Mouse (Mus musculus) midbrain, embryonic 15.5 days (tissue): Measurements from ENCODE around the gene Tes. TPM values are rescaled to one million over a fixed set of nuclear protein-coding genes. Genes with fewer than 3 reads are reported as not detected.

ENCODE experiments used
- ATAC-seq: fragments of 200-750 bp; cut with Nextera tagmentation; replicated peaks from 2 replicates; pipeline ENCODE4 v1.8.0; 2017; ENCODE audit warnings: moderate TSS enrichment
- H3K27ac ChIP-seq: fragments of 300-500 bp; sonication (generic); 2 replicates; pipeline ENCODE4 v1.5.1; 2015; ENCODE audit warnings: mild to moderate bottlenecking, inconsistent platforms
- H3K27me3 ChIP-seq: fragments of 300-500 bp; sonication (generic); replicated peaks from 2 replicates; pipeline ENCODE4 v1.6.1; 2015; ENCODE audit warnings: inconsistent platforms
- H3K36me3 ChIP-seq: fragments of 300-500 bp; sonication (generic); replicated peaks from 2 replicates; pipeline ENCODE4 v1.6.1; 2015; ENCODE audit warnings: inconsistent platforms
- H3K4me1 ChIP-seq: fragments of 300-500 bp; sonication (generic); 2 replicates; pipeline ENCODE4 v1.6.1; 2015; ENCODE audit warnings: inconsistent platforms
- H3K4me2 ChIP-seq: fragments of 300-500 bp; sonication (generic); 2 replicates; pipeline ENCODE4 v1.6.1; 2015; ENCODE audit warnings: inconsistent platforms, mild to moderate bottlenecking, moderate library complexity
- H3K4me3 ChIP-seq: fragments of 300-500 bp; sonication (generic); 2 replicates; pipeline ENCODE4 v1.5.1; 2015; ENCODE audit warnings: mild to moderate bottlenecking, inconsistent platforms
- H3K9ac ChIP-seq: fragments of 300-500 bp; sonication (generic); 2 replicates; pipeline ENCODE4 v1.6.1; 2015; ENCODE audit warnings: mild to moderate bottlenecking, inconsistent platforms
- H3K9me3 ChIP-seq: fragments of 300-500 bp; sonication (generic); 2 replicates; pipeline ENCODE4 v1.6.1; 2016; ENCODE audit warnings: inconsistent platforms
- WGBS: fragments of 180-500 bp; shearing (Covaris S2); methylation state at CpG from one replicate; pipeline ENCODE4 v1.1.7; 2015; ENCODE audit warnings: mixed read lengths; 5-methylcytosine and 5-hydroxymethylcytosine counted together
- polyA plus RNA-seq: library from polyadenylated mRNA; unstranded; fragments of >200 nt; fragmentation: Nextera tagmentation; extraction: Ambion mirVana; gene quantifications from 2 replicates; pipeline ENCODE4 v1.2.1, GENCODE M21; 2015

Gene Tes
- 29.9 and 32.0 TPM in 2 replicates for polyA plus RNA-seq

DNA sequence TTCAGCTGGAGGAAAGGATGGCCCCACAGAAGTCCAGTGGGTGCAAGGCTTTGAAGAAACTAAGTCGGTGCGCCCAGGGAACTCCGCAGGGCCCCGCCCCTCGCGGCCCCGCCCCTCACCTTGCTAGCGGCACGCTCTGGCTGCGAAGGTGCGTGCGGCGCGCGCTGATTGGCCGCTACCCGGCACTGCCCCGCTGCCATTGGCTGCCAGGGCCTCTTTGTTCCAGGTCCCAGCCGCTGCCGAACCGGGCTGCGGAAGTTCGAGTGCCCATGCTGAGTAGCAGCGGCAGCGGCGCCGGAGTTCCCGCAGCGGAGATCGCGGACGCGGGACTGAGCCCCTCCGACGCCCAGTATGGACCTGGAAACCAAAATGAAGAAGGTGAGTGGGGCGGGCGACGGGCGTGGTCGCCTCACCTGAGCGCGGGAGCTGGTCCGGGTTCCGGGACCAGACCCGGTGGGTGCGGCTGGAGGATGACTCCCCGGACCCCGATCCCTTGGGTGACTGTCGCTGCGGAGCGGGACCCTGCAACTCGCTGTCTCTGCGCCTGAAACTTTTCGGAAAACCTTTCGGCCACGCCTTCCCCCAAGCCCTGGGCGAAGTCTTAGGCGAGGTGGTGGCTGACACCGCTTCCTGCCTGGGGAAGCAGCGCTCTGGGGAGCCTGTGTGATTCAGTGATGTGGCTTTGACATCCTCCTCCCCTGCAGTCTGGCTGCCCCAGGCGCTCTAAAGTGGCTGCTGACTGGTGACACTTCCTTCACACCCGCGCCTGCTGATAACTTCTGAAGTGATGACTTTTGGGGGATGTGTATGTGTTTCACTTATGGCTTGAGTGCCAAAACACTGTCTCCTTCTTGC is at the start of gene Tes:
Gene Tes (plus strand): TSS at position 214 of the 855 bp plus-strand sequence.
- peak; percentile 99 for ATAC-seq
- WGBS = under 1% methylated on average over 63 of the region's 63 CpGs
- Histone ChIP-seq H3K4me3 (peak within 1 kb of the TSS; percentile 74), H3K9ac (peak within 1 kb of the TSS; percentile 78), H3K27ac (peak within 1 kb of the TSS; percentile 23; the same call in 1 of the 2 replicates), H3K4me1 (peaks cover 9% of the 10 kb centered on the region), H3K36me3 (no peaks in the 10 kb centered on the region), H3K4me2 (peak within 1 kb of the TSS; percentile 87), H3K9me3 (no peaks in the 10 kb centered on the region), H3K27me3 (no peaks in the 10 kb centered on the region)

DNA sequence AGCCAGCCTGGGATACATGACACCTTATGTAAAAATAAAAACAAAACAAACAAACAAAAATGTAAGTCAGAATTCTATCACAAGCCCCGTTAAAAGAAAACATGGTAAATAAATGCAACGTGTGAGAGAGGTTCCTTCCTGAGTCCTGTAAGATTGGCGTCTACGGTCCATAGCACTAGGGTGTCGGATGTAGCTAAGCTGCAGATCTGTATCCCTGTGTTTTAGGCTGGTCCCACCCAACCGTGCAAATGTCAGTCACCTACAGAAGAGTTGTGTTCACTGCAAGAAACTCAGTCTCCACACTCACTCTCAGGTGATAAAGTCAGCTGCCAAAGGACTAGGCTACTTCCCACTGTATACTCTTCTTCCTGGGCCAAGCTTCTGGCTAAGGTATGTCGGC is 39.1 kb upstream of the Tes start:
- Histone ChIP-seq H3K4me3 (no peak overlapping the region), H3K4me1 (no peaks in the 10 kb centered on the region), H3K36me3 (no peaks in the 10 kb centered on the region), H3K27me3 (no peaks in the 10 kb centered on the region), H3K4me2 (no peak overlapping the region), H3K9ac (no peak overlapping the region), H3K9me3 (no peaks in the 10 kb centered on the region), H3K27ac (no peak overlapping the region)
- 58% methylated on average over 7 of the region's 7 CpGs for WGBS
- no peak for ATAC-seq

DNA sequence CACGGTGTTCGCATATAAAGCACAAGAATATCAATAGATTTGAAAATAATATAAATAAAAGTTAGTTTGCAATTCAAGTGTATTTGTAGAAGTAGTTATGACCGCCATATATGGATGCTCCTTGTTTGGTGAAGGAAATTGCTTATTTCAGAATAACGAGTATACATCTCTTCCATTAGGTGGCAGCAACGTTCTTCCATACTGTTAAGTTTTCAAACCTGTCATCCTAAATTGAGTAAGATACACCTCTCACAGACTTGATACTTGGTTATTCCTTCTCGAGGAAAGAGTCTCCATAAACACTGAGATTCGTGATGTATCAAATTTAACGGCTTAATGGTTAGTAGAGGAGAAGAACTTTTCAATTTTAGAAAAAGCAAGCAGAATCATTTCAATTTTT is 37.4 kb upstream of the Tes start:
- Histone ChIP-seq H3K4me3 (no peak overlapping the region), H3K36me3 (no peaks in the 10 kb centered on the region), H3K27me3 (no peaks in the 10 kb centered on the region), H3K27ac (no peak overlapping the region), H3K9ac (no peak overlapping the region), H3K9me3 (no peaks in the 10 kb centered on the region), H3K4me2 (no peak overlapping the region), H3K4me1 (no peaks in the 10 kb centered on the region)
- ATAC-seq = peak; percentile 58
- WGBS = 16% methylated on average over 8 of the region's 8 CpGs

DNA sequence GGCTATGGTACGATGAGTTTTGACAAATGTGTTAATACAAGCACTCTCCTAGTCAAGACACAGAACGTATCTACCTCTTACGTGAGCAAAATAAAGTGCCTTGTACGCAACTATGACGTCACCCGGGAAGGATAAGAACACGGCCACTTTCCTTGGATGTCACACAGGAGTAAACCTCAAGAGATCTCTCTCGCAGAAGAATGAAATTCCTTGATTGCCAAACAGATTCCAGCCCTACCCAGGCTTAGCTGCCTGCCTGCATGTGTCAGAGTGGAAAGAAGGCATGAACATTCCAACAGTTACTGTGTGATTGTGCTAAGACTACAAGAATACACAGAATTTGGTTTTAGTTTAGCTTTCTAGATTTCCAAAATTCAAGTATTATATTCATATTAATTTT is 36.1 kb upstream of the Tes start:
- WGBS = 86% methylated on average over 8 of the region's 8 CpGs
- H3K36me3 ChIP-seq = no peaks in the 10 kb centered on the region
- no peak overlapping the region for H3K9ac ChIP-seq
- no peaks in the 10 kb centered on the region for H3K27me3 ChIP-seq
- no peak overlapping the region for H3K4me3 ChIP-seq
- no peaks in the 10 kb centered on the region for H3K4me1 ChIP-seq
- no peak for ATAC-seq
- no peak overlapping the region for H3K4me2 ChIP-seq
- H3K9me3 ChIP-seq = no peaks in the 10 kb centered on the region
- H3K27ac ChIP-seq = no peak overlapping the region

DNA sequence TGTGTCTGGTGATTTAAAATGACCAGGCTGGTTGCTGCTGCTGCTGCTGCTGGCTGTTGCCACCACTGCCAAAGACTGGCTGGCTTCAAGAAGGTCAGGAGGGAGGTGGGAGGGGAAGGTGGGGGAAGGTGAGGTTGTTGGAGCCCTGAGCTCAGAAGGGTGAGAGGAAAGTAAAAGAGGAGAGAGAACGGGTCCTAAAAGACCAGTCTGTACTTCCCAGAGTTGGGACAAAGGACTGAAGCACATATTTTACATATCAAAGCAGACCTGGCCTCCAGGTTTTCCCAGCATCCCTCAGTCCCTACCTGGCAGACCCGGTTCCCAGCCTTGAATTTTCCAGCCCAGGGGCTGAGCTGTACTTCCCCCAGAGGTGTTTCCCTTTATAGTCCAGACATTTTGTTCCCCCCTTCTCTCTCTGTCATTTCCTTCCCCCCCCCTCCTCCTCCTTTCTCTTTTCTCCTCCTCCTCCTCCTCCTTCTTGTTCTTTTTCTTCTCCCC is 32.7 kb upstream of the Tes start:
- ATAC-seq = no peak; the same call in 1 of the 2 replicates
- H3K36me3 ChIP-seq = no peaks in the 10 kb centered on the region
- no peaks in the 10 kb centered on the region for H3K4me1 ChIP-seq
- no peak overlapping the region for H3K4me3 ChIP-seq
- H3K9ac ChIP-seq = no peak overlapping the region
- H3K4me2 ChIP-seq = no peak overlapping the region
- no peak overlapping the region for H3K27ac ChIP-seq
- H3K27me3 ChIP-seq = no peaks in the 10 kb centered on the region
- WGBS = 0% methylated on average over 2 of the region's 2 CpGs
- no peaks in the 10 kb centered on the region for H3K9me3 ChIP-seq

DNA sequence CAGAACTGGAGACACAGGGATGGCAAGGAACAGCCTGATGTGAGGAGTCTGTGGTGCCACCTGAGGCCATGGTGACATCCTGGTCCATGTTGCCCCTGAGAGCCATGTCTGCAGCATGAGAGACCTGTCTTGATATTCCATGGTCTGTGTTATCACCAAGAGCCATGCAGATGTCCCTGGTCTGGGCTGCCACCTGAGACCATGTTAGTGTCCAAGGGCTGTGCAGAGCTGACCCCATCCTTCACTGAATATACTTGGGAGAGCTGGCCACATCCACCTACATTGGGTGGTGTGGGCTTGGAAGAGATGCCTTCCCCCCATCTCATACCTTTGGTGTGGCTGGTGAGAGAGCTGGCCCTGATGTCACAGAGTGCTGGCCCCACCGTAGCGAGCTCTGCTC is 30.9 kb upstream of the Tes start:
- Histone ChIP-seq H3K4me3 (no peak overlapping the region), H3K9me3 (no peaks in the 10 kb centered on the region), H3K36me3 (no peaks in the 10 kb centered on the region), H3K27ac (no peak overlapping the region), H3K4me1 (no peaks in the 10 kb centered on the region), H3K9ac (no peak overlapping the region), H3K27me3 (no peaks in the 10 kb centered on the region), H3K4me2 (no peak overlapping the region)
- WGBS = 91% methylated on average over 2 of the region's 2 CpGs
- no peak for ATAC-seq

DNA sequence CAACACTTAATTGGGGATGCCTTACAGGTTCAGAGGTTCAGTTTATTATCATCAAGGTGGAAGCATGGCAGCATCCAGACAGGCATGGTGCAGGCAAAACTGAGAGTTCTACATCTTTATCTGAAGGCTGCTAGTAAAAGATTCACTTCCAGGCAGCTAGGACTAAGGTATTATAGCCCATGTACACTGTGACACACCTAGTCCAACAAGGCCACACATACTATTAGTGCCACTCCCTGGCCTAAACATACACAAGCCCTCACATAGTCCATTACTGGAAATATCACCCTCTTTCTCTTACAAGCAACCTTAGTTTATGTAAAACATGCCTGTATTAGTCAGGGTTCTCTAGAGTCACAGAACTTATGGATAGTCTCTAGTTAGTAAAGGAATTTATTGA is 29.7 kb upstream of the Tes start:
- no peaks in the 10 kb centered on the region for H3K9me3 ChIP-seq
- H3K27ac ChIP-seq = no peak overlapping the region
- ATAC-seq = no peak

DNA sequence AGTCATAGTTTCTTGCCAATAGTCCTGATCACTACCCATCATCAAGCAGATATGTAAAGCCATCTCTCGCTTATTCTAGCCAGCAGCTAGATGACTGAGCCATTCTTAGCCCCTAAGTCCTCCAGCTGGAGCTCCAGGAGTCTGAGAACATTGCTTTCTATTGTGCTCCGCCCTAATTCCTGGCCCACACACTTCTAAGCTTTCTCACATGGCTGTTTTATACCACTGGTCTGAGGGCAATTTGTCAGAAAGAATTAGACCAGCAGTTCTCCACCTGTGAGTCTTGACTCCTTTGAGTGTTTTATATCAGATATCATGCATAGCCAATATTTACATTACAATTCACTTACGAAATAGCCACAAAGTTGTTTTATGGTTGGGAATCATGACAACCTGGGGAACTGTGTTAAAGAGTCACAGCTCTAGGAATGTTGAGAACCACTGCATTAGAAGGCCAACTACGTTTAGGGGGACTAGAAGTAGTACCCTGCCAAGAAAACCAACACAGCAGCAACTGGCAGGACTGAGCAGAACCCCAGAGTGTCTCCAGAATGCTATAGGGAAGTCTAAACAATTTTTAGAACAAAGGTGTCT is 13.4 kb upstream of the Tes start:
- H3K4me2 ChIP-seq = no peak overlapping the region
- H3K27me3 ChIP-seq = no peaks in the 10 kb centered on the region
- no peak for ATAC-seq
- no peak overlapping the region for H3K27ac ChIP-seq
- H3K4me1 ChIP-seq = no peaks in the 10 kb centered on the region
- no peaks in the 10 kb centered on the region for H3K9me3 ChIP-seq
- H3K9ac ChIP-seq = no peak overlapping the region
- H3K4me3 ChIP-seq = no peak overlapping the region
- 82% methylated on average over 4 of the region's 4 CpGs for WGBS
- no peaks in the 10 kb centered on the region for H3K36me3 ChIP-seq

More for the DNA sequence above, 29.7 kb upstream of the Tes start:
- H3K4me3 ChIP-seq = no peak overlapping the region
- H3K4me2 ChIP-seq = no peak overlapping the region
- H3K36me3 ChIP-seq = no peaks in the 10 kb centered on the region
- no peaks in the 10 kb centered on the region for H3K27me3 ChIP-seq
- no peaks in the 10 kb centered on the region for H3K4me1 ChIP-seq
- H3K9ac ChIP-seq = no peak overlapping the region

GRCm38 (mm10) chr6:17053028-17053660 is 11.8 kb upstream of the Tes start:
- no peak overlapping the region for H3K27ac ChIP-seq
- H3K4me1 ChIP-seq = no peaks in the 10 kb centered on the region
- H3K4me2 ChIP-seq = no peak overlapping the region
- ATAC-seq = no peak
- H3K9me3 ChIP-seq = no peaks in the 10 kb centered on the region
- H3K4me3 ChIP-seq = no peak overlapping the region
- no peak overlapping the region for H3K9ac ChIP-seq
- 81% methylated on average over 6 of the region's 6 CpGs for WGBS
- no peaks in the 10 kb centered on the region for H3K36me3 ChIP-seq
- no peaks in the 10 kb centered on the region for H3K27me3 ChIP-seq

GRCm38 (mm10) chr6:17054781-17055180 is 10.2 kb upstream of the Tes start:
- WGBS = 91% methylated on average over 2 of the region's 2 CpGs
- H3K9ac ChIP-seq = no peak overlapping the region

DNA sequence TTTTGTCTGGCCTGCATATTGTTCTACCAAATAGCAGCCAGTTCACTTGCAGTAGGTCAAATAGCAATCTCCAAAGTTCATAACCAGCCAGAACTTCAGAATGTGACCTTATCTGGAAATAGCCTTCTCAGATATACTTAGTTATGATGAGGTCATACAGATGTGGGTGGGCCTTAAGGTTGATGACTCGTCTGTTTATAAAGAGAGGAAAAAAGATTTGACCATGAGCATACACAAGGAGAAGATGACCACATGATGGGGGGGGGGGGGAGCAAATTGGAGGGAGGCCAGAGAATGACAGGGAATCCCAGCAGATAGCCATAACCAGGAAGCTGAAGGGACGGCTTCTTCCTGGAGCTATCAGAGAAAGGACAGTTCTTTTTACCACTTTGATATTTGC is 9.3 kb upstream of the Tes start:
- Histone ChIP-seq H3K4me2 (no peak overlapping the region), H3K4me3 (no peak overlapping the region), H3K27me3 (no peaks in the 10 kb centered on the region), H3K9ac (no peak overlapping the region), H3K36me3 (no peaks in the 10 kb centered on the region), H3K4me1 (no peaks in the 10 kb centered on the region), H3K27ac (no peak overlapping the region), H3K9me3 (no peaks in the 10 kb centered on the region)
- WGBS = 80% methylated on average over 2 of the region's 2 CpGs
- ATAC-seq = no peak

More at GRCm38 (mm10) chr6:17054781-17055180, 10.2 kb upstream of the Tes start:
- Histone ChIP-seq H3K27me3 (no peaks in the 10 kb centered on the region), H3K4me3 (no peak overlapping the region), H3K27ac (no peak overlapping the region), H3K4me1 (no peaks in the 10 kb centered on the region), H3K36me3 (no peaks in the 10 kb centered on the region), H3K9me3 (no peaks in the 10 kb centered on the region), H3K4me2 (no peak overlapping the region)
- ATAC-seq = no peak

- Histone ChIP-seq H3K27ac (no peak overlapping the region), H3K36me3 (no peaks in the 10 kb centered on the region), H3K4me2 (no peak overlapping the region), H3K9me3 (no peaks in the 10 kb centered on the region), H3K4me3 (no peak overlapping the region), H3K4me1 (no peaks in the 10 kb centered on the region), H3K27me3 (no peaks in the 10 kb centered on the region), H3K9ac (no peak overlapping the region)
- ATAC-seq = no peak
- WGBS = 86% methylated on average over 2 of the region's 2 CpGs
Measured at GRCm38 (mm10) chr6:17059501-17059900, 5.4 kb upstream of the Tes start.
